Mouse (Mus musculus): ENCODE data around the gene Tspan8.

The Tspan8 gene

DNA sequence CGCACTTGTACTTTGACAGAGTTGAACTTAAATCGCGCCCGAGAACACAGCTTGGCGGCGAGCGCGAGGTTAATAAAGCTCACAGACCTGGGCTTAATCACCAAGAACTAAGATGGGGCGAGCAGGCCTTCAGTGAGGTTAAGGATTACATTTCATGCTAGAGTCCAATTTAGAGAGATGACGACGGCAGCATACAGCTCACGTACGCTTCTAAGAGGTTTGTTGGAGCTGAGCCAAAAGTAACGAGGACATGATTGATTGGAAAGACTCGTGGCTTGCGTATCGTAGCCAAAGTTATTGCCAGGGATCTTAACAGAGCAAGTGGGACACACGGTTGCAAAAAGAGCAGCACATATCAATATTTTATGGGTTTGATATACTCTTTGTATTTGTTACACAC is 30.3 kb downstream of the Tspan8 start:
- peak; percentile 68 for DNase-seq

DNA sequence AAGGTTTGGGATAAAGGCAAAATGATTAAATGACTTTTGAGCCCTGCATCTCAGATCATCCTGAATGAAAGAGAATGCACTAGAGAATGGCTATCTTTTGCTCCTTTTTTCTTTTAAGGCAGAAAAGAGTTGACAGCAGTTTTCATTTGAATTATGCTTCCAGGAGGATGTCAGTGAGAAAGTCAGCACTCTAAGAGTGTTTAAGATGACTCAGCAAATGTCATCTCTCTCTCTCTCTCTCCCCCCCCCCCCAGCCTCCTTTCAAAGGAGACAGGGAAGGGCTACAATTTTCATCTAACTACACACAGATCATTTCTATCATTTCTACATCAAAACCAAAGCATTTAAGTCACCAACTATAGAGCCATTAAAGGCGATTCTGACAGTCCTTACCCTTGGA is 31.9 kb downstream of the Tspan8 start:
- no peak for DNase-seq

DNA sequence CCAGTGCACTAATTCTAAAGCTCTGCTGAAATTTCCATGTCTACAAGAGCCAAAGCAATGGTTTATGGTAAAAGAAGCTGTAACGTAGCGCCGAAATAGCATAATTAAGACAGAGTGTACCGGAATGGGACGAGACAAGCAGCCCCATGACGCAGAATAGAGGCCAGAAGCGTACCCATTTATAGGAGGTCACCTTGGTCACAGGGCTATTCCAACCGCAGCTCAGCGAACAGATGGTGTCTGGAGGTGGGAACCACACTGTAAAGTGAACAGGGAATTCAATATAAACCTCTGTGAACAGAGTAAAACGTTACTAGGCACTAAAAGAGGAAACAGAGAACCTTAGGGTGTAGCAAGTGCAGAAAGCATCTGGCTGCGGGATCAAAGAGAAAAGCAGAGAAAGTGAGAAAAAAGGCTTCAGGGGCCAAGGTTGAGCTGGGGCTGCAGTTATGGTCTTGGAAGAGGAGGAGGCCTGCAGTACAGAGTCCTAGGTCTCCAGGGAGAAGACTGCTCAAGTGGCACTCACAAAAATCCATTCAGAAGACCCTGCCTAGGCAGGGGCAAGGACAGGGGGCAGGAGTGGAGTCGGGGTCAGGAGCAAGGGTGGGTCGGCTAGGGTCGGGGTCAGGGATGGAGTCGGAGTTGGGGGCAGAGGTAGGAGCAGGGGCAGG is 43.7 kb downstream of the Tspan8 start:
- DNase-seq, result no peak

DNA sequence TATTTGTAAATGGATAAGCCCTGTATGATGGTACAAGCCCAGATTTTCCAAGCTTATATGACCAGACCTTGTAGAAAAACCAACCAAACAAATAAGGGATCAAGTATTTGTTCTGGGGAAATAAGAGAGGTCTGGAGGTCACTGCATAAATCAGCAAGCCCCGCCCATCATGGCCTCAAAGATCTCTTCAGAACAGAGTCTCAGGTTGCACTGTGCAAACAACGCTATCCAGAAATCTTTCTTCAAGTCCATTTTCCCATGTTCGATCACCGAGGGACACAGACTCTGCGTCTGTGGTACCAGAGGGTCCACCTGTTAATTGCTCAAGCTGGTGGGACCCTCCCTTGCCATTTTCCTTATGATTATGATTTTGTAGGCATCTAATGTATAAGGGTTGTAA is 45.3 kb downstream of the Tspan8 start:
- peak; percentile 40 for DNase-seq

DNA sequence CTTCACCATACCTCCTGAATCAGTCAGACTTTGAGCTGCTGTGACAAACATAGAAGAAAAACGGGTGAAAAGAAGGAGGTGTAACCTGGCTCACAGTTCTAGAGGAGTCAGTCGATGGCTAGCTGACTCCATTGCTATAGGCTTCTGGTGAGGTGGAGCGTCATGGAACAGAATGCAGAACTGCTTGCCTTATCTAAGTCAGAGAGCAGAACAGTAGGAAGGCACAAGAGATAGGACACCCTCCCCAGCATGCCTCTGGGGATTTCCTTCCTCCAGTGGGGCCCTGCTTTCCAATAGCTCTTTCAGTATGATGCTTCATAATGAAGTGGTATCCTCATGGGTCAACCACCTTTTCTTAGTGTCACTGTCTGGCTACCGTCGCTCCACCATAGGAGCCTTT is 66.1 kb downstream of the Tspan8 start:
- DNase-seq, result no peak

DNA sequence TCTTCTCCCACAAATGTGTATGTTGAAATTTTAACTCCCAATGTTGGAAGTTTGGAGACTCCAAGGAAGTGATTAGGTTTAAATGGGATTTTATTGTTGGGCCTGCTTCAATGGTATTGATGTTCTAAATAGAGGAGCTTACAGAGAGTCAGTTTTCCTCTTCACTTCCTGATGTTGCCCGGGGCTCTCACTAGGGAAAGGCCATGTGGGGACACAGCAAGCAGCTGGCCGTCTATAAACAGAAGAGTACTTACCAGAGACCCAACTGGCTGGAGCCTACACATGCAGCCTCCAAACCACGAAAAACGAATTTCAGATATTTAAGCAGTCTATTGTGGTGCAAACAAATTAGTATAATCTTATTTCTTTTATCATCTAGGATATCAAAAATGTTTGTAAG is 75.3 kb downstream of the Tspan8 start:
- DNase-seq, result no peak

DNA sequence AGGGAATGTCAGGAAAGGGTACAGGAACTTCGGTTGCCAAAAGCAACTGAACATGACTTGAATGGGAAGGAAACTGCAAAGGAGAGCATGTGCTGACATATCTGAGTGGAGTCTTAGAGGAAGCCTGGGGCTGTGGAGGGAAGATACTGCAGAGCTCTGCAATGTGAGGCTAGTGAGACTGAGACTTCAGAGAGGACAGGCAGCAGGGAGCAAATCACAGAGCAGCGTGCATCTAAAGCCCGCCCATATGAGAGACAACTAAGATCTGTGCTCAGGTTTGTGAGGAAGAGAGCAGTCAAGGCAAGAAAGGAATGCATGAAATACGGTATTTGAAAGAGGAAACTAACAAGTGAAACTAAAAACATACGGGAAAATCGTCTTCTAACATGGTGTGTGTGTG is 76.3 kb downstream of the Tspan8 start:
- DNase-seq, result no peak

DNA sequence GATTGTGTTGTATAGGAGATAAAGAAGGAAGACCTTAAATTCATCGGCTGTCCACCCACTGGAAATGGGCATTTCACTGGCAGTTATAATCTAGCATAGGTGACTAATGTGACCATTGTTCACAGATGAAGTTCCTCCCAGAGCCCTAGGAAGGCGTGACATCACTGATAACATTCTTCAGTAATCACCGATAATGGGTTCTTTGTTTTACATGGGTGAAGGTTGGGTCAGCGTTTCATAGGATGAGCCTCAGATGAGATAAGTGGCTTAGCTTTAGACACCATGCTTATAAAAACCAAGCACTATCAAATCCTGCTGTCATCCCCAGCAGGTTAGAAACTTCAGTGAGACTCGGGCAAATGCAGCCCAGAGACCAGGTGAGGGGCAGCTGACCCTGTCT is 77.4 kb downstream of the Tspan8 start:
- DNase-seq, result no peak

DNA sequence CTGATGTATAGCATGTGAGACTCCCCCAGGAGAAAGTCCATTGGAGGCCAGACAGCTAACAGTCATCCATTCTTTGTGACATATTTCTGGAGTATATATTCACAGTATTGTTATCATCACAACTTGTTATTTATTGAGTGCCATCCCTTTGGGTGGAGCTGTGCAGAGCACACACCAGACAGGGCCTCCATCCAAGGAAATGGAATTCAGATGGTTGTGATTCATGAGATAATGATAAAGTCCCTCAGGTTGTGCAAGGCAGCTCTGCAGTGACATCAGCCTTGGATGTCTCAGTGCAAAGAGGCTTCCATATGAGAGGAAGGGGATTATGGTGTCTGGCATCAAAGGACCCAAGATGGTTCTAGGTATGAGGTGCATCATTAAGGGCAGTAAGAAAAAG is 80.1 kb downstream of the Tspan8 start:
- no peak for DNase-seq

DNA sequence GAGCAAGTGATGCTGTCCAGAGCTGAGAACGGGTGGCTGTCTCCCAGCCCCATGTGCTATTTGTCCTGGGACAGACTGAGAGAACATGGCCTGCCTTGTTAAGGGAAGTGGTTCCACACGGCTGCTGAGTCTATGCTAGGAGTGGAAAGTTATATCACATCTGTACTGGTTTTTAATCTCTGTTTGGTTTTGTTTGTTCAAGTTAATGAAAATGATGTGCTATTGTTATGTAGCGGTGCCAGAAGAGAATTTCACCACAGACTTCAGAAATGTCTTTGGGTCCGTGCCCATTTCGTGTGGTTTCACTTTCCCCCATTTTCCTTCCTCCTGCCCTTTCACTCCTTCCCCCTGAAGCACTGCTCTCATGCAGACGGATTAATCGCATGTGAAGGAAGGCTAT is 80.6 kb downstream of the Tspan8 start:
- DNase-seq, result no peak

Data from embryo, embryonic 11 days (tissue).